In the genomic region with DNA sequence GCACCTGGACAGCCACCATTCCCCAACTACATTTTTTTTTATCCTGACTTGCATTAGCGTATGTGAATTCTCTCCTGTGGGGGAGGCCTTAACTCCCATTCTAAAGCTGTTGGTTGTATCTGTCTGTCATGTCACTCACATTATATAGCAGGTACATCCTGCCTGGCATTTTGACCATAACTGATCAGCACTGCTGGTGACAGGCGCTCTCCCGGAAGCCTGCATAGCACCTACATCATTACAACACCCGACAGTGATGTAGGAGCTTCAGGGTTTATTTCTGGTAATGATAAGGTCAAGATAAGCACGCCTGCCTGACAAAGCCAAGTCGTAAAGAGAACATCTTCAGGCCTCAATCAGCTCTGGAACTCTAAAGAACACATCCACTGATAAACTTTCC, we compare ENCODE assay signal across 35 mouse cellular contexts. TPM values are rescaled to one million over a fixed set of nuclear protein-coding genes. Genes with fewer than 3 reads are reported as not detected.
"Had no signal": no experiment of that assay in that cellular context is flagged by ENCODE, and none has a peak within 500 bp of the region (broad histone marks: within the 10 kb centered on the region; RNA-seq: fewer than 3 reads in every experiment).

No protein-coding gene starts in this region.

- H3K36me3 ChIP-seq: embryonic facial prominence, embryonic 10.5 days; embryonic facial prominence, embryonic 12.5 days; embryonic facial prominence, embryonic 13.5 days; embryonic facial prominence, embryonic 15.5 days; forebrain, embryonic 10.5 days; forebrain, embryonic 12.5 days; forebrain, embryonic 15.5 days had no signal

- DNase-seq: cerebellum, adult 8-10 months; cerebellum, adult 9-10 months; cerebellum, adult 9-11 months; cerebellum, postnatal 10 days; cerebellum, postnatal 14 days; cerebellum, postnatal 25 days; cerebellum, postnatal 36 days; embryo, embryonic 11 days; forebrain, postnatal 0 days; gastrocnemius, adult 2 months; gastrocnemius, postnatal 10 days; gastrocnemius, postnatal 14 days; gastrocnemius, postnatal 25 days; gastrocnemius, postnatal 36 days; heart, adult 2 months had no signal

- H3K27ac ChIP-seq: embryonic facial prominence, embryonic 10.5 days; embryonic facial prominence, embryonic 12.5 days; embryonic facial prominence, embryonic 13.5 days; embryonic facial prominence, embryonic 15.5 days; forebrain, embryonic 10.5 days; forebrain, embryonic 12.5 days; forebrain, embryonic 13.5 days; forebrain, embryonic 15.5 days; gastrocnemius, adult 2 months; heart, adult 2 months had no signal

- H3K9me3 ChIP-seq: embryonic facial prominence, embryonic 10.5 days; embryonic facial prominence, embryonic 12.5 days; embryonic facial prominence, embryonic 13.5 days; embryonic facial prominence, embryonic 15.5 days; forebrain, embryonic 10.5 days; forebrain, embryonic 12.5 days; forebrain, embryonic 13.5 days; forebrain, embryonic 15.5 days had no signal

- H3K4me3 ChIP-seq: embryonic facial prominence, embryonic 10.5 days; embryonic facial prominence, embryonic 12.5 days; embryonic facial prominence, embryonic 13.5 days; embryonic facial prominence, embryonic 15.5 days; erythroblast, embryonic 14.5 days; forebrain, embryonic 10.5 days; forebrain, embryonic 12.5 days; forebrain, embryonic 13.5 days; forebrain, embryonic 15.5 days; gastrocnemius, adult 2 months; heart, adult 2 months had no signal

- H3K9ac ChIP-seq: embryonic facial prominence, embryonic 12.5 days; embryonic facial prominence, embryonic 13.5 days; embryonic facial prominence, embryonic 15.5 days; forebrain, embryonic 12.5 days; forebrain, embryonic 13.5 days; forebrain, embryonic 15.5 days; forebrain, postnatal 0 days had no signal

RNA-seq across cellular contexts. Expression of gene Alox8, which starts 2.6 kb away (rescaled TPM):
- total RNA-seq: common myeloid progenitor, adult 5-6 weeks; gastrocnemius, adult 18-20 months; gastrocnemius, adult 2 months; gastrocnemius, adult 8-10 months; gastrocnemius, postnatal 14 days; gastrocnemius, postnatal 25 days; gastrocnemius, postnatal 36 days; gastrocnemius, postnatal 4 days; granulocyte monocyte progenitor cell, adult 5-6 weeks had no signal
- polyA plus RNA-seq: embryonic facial prominence, embryonic 11.5 days; embryonic facial prominence, embryonic 14.5 days; erythroblast, embryonic 14.5 days; forebrain, embryonic 12.5 days; forebrain, embryonic 13.5 days; gonadal fat pad, adult 2 months had no signal

RNA-seq across cellular contexts. Expression of gene Gucy2e, which starts 36.6 kb away (rescaled TPM):
- total RNA-seq: gastrocnemius, adult 18-20 months; gastrocnemius, adult 2 months; gastrocnemius, adult 8-10 months; gastrocnemius, postnatal 10 days; gastrocnemius, postnatal 14 days; gastrocnemius, postnatal 25 days; gastrocnemius, postnatal 36 days; gastrocnemius, postnatal 4 days; granulocyte monocyte progenitor cell, adult 5-6 weeks had no signal
- polyA plus RNA-seq: embryonic facial prominence, embryonic 10.5 days; embryonic facial prominence, embryonic 11.5 days; erythroblast, embryonic 14.5 days had no signal

RNA-seq across cellular contexts. Expression of gene Alox12b, which starts 43.4 kb away (rescaled TPM):
- total RNA-seq: common myeloid progenitor, adult 5-6 weeks; gastrocnemius, adult 18-20 months; gastrocnemius, adult 2 months; gastrocnemius, adult 8-10 months; gastrocnemius, postnatal 10 days; gastrocnemius, postnatal 14 days; gastrocnemius, postnatal 36 days; gastrocnemius, postnatal 4 days; granulocyte monocyte progenitor cell, adult 5-6 weeks; heart, adult 2 months; heart, adult 8-10 months had no signal
- polyA plus RNA-seq: embryonic facial prominence, embryonic 13.5 days; erythroblast, embryonic 14.5 days; forebrain, embryonic 12.5 days; forebrain, embryonic 13.5 days; forebrain, embryonic 14.5 days; forebrain, embryonic 15.5 days; forebrain, embryonic 16.5 days; gonadal fat pad, adult 2 months had no signal
